Mouse (Mus musculus): ENCODE data around the gene Crabp2. TPM values are rescaled to one million over a fixed set of nuclear protein-coding genes. Genes with fewer than 3 reads are reported as not detected.

The Crabp2 gene
- total RNA-seq, 2 experiments from 2014 or later: 0.42 TPM; not detected in 1

- DNase-seq: no peak
- no peak overlapping the region for H3K4me3 ChIP-seq
- intact Hi-C loops (cut with DNase I): no loop called here
- H3K27ac ChIP-seq: no peak overlapping the region
- no peak for TF ChIP-seq CTCF (IDR thresholded peaks at IDR 0.05)
Observed at GRCm38 (mm10) chr3:87949266-87949954, 944 bp downstream of the Crabp2 start.

- H3K27ac ChIP-seq: no peak overlapping the region
- intact Hi-C loops (cut with DNase I): no loop called here
- DNase-seq: no peak
- H3K4me3 ChIP-seq: no peak overlapping the region
- no peak for TF ChIP-seq CTCF (IDR thresholded peaks at IDR 0.05)
Observed at GRCm38 (mm10) chr3:87949955-87950515, 1.6 kb downstream of the Crabp2 start.

GRCm38 (mm10) chr3:87951946-87952345 lies 3.5 kb downstream of the Crabp2 start:
- intact Hi-C loops (cut with DNase I): no loop called here
- Histone ChIP-seq H3K4me3 (no peak overlapping the region), H3K27ac (no peak overlapping the region)
- no peak for DNase-seq
- TF ChIP-seq CTCF (IDR thresholded peaks at IDR 0.05): no peak

GRCm38 (mm10) chr3:87952440-87952839 lies 4.0 kb downstream of the Crabp2 start:
- no peak for DNase-seq
- intact Hi-C loops (cut with DNase I): no loop called here
- no peak for TF ChIP-seq CTCF (IDR thresholded peaks at IDR 0.05)
- no peak overlapping the region for H3K27ac ChIP-seq
- no peak overlapping the region for H3K4me3 ChIP-seq

GRCm38 (mm10) chr3:87958056-87958455 lies 9.6 kb downstream of the Crabp2 start:
- no peak for TF ChIP-seq CTCF (IDR thresholded peaks at IDR 0.05)
- no peak overlapping the region for H3K27ac ChIP-seq
- H3K4me3 ChIP-seq: no peak overlapping the region
- no peak for DNase-seq
- intact Hi-C loops (cut with DNase I): no loop called here

- no peak for DNase-seq
- Histone ChIP-seq H3K27ac (no peak overlapping the region), H3K4me3 (no peak overlapping the region)
- intact Hi-C loops (cut with DNase I): no loop called here
- TF ChIP-seq CTCF (IDR thresholded peaks at IDR 0.05): no peak
Observed at GRCm38 (mm10) chr3:87958476-87958875, 10.0 kb downstream of the Crabp2 start.

- no peak for DNase-seq
- H3K27ac ChIP-seq: no peak overlapping the region
- intact Hi-C loops (cut with DNase I): no loop called here
- no peak overlapping the region for H3K4me3 ChIP-seq
- no peak for TF ChIP-seq CTCF (IDR thresholded peaks at IDR 0.05)
Observed at GRCm38 (mm10) chr3:87958967-87959366, 10.5 kb downstream of the Crabp2 start.

- no peak for TF ChIP-seq CTCF (IDR thresholded peaks at IDR 0.05)
- Histone ChIP-seq H3K4me3 (no peak overlapping the region), H3K27ac (no peak overlapping the region)
- no peak for DNase-seq
- intact Hi-C loops (cut with DNase I): no loop called here
Observed at GRCm38 (mm10) chr3:87959371-87959770, 10.9 kb downstream of the Crabp2 start.

- DNase-seq: no peak
- peak overlapping the region; percentile 71 for H3K4me3 ChIP-seq
- no peak for TF ChIP-seq CTCF (IDR thresholded peaks at IDR 0.05)
- peak overlapping the region; percentile 84 for H3K27ac ChIP-seq
- intact Hi-C loops (cut with DNase I): no loop called here
Observed at GRCm38 (mm10) chr3:87960191-87960585, 11.7 kb downstream of the Crabp2 start.

- peak; percentile 96 for TF ChIP-seq CTCF (IDR thresholded peaks at IDR 0.05)
- peak overlapping the region; percentile 84 for H3K27ac ChIP-seq
- peak overlapping the region; percentile 71 for H3K4me3 ChIP-seq
- intact Hi-C loops (cut with DNase I): loop anchor here (1.0 kb wide), 1 partner anchor 25 kb away; no protein-coding TSS in a partner anchor
- peak; percentile 91 for DNase-seq
Observed at GRCm38 (mm10) chr3:87960586-87961191, 12.2 kb downstream of the Crabp2 start.

GRCm38 (mm10) chr3:87970184-87970938 lies 21.9 kb downstream of the Crabp2 start:
- TF ChIP-seq CTCF (IDR thresholded peaks at IDR 0.05): peak; percentile 91
- peak overlapping the region; percentile 71 for H3K4me3 ChIP-seq
- peak; percentile 63 for DNase-seq
- peak overlapping the region; percentile 84 for H3K27ac ChIP-seq
- intact Hi-C loops (cut with DNase I): loop anchor here (1.0 to 5.0 kb wide), 2 partner anchors 17 to 38 kb away; partner anchors contain the start of genes Isg20l2 and Rrnad1

GRCm38 (mm10) chr3:87970939-87971488 lies 22.5 kb downstream of the Crabp2 start, which contains the start of gene Nes:
Nes (plus strand) TSS chr3:87971078.
- Histone ChIP-seq H3K27ac (peak within 1 kb of the TSS; percentile 84), H3K4me3 (peak within 1 kb of the TSS; percentile 71)
- peak; percentile 67 for DNase-seq
- intact Hi-C loops (cut with DNase I): loop anchor here (1.0 to 5.0 kb wide), 2 partner anchors 16 to 39 kb away; partner anchors contain the start of genes Isg20l2 and Rrnad1
- TF ChIP-seq CTCF (IDR thresholded peaks at IDR 0.05): no peak

Measured in gastrocnemius, adult 2 months (tissue).